Mouse (Mus musculus) C2C12 (cell line): ENCODE data around the gene Hspb9. TPM values are rescaled to one million over a fixed set of nuclear protein-coding genes. Genes with fewer than 3 reads are reported as not detected.

ENCODE experiments used
- H3K27me3 ChIP-seq: one replicate; pipeline ENCODE4 v1.6.1; 2011; ENCODE audit not compliant: control insufficient read depth, insufficient read depth, insufficient read length
- H3K36me3 ChIP-seq: one replicate; pipeline ENCODE4 v1.6.1; 2011; ENCODE audit not compliant: control insufficient read depth, insufficient read depth
- H3K4me3 ChIP-seq: one replicate; pipeline ENCODE4 v1.5.1; 2011; ENCODE audit warnings: mild to moderate bottlenecking, control low read depth; ENCODE audit not compliant: poor library complexity, insufficient read depth, severe bottlenecking
- H3K79me2 ChIP-seq: one replicate; pipeline ENCODE4 v1.6.1; 2011; ENCODE audit not compliant: control insufficient read depth, insufficient read depth
- H3K79me3 ChIP-seq: one replicate; pipeline ENCODE4 v1.6.1; 2011; ENCODE audit warnings: low read depth, control low read depth
- H3ac ChIP-seq: one replicate; pipeline ENCODE3; 2011; ENCODE audit warnings: low read depth; ENCODE audit not compliant: control insufficient read depth, insufficient read length
- CEBPB ChIP-seq: IDR thresholded peaks from one replicate; pipeline ENCODE4 v1.6.1; 2011; ENCODE audit warnings: low read depth, mild to moderate bottlenecking, control low read depth, moderate library complexity
- CTCF ChIP-seq: IDR thresholded peaks from one replicate; pipeline ENCODE4 v1.5.1; 2011; ENCODE audit not compliant: control insufficient read depth, insufficient read depth, insufficient read length
- FOSL1 ChIP-seq: IDR thresholded peaks from one replicate; pipeline ENCODE4 v1.8.0; 2011; ENCODE audit warnings: mild to moderate bottlenecking, low read length; ENCODE audit not compliant: poor library complexity, insufficient read depth, severe bottlenecking
- MAX ChIP-seq: IDR thresholded peaks from one replicate; pipeline ENCODE4 v1.6.1; 2011; ENCODE audit warnings: mild to moderate bottlenecking, control low read depth
- MYOD1 ChIP-seq: IDR thresholded peaks from one replicate; pipeline ENCODE4 v1.6.1; 2011; ENCODE audit warnings: low read depth; ENCODE audit not compliant: control insufficient read depth, insufficient read length
- MYOG ChIP-seq: IDR thresholded peaks from one replicate; pipeline ENCODE4 v1.6.1; 2011; ENCODE audit not compliant: control insufficient read depth, insufficient read length; ENCODE audit errors: extremely low read depth
- USF1 ChIP-seq: IDR thresholded peaks from one replicate; pipeline ENCODE4 v1.6.1; 2011; ENCODE audit warnings: low read depth, mild to moderate bottlenecking, control low read depth, moderate library complexity
- polyA plus RNA-seq: library from polyadenylated mRNA; unstranded; fragments of >200 nt; fragmentation: generic; extraction: Trizol; gene quantifications from one replicate; pipeline ENCODE4 v1.2.1, GENCODE M21; 2012; ENCODE audit warnings: missing spikeins

Hspb9 gene
- polyA plus RNA-seq, 1 experiment, result 0.68 TPM

DNA sequence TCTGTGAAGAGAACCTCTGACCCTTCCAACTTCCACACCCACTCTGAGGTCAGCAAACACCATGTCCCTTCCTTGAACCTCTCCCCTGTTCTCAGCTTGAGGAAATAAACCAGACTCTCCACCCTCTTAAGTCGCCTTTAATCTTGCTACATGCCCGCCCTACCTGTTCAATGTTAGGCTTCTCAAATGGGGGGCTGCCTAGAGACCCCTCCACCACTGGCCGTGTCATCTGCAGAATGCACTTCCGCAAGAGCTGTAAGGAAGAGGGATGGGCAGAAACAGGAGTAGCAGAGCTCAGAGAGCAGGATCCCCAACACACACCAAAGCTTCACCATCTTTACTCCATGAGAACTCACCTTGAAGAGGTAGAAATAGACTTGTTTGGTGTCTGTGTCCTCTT is 2.7 kb upstream of the Hspb9 start:
- no peak for TF ChIP-seq FOSL1
- no peak for TF ChIP-seq CTCF
- TF ChIP-seq MYOG, result no peak
- TF ChIP-seq USF1, result no peak
- no peak for TF ChIP-seq CEBPB
- peaks cover 18% of the 10 kb centered on the region for H3K79me2 ChIP-seq
- no peak overlapping the region for H3K4me3 ChIP-seq
- H3K27me3 ChIP-seq, result no peaks in the 10 kb centered on the region
- H3K79me3 ChIP-seq, result peaks cover 9% of the 10 kb centered on the region
- H3K36me3 ChIP-seq, result peaks cover 66% of the 10 kb centered on the region
- H3ac ChIP-seq, result no peak overlapping the region

- Histone ChIP-seq H3K4me3 (peak within 1 kb of the TSS; percentile 94), H3K27me3 (no peaks in the 10 kb centered on the region), H3ac (peak within 1 kb of the TSS; percentile 82), H3K79me3 (peaks cover 9% of the 10 kb centered on the region), H3K36me3 (peaks cover 65% of the 10 kb centered on the region), H3K79me2 (peaks cover 18% of the 10 kb centered on the region)
- TF ChIP-seq MAX, result peak; percentile 93
- TF ChIP-seq FOSL1, result no peak
Observed at GRCm38 (mm10) chr11:100711783-100712615, 1.7 kb upstream of the Hspb9 start, which contains the start of gene Kat2a. Gene Kat2a, minus strand, starts transcription at chr11:100712465.

GRCm38 (mm10) chr11:100713174-100713573 is 476 bp upstream of the Hspb9 start:
- no peaks in the 10 kb centered on the region for H3K27me3 ChIP-seq
- H3ac ChIP-seq, result no peak overlapping the region
- H3K4me3 ChIP-seq, result no peak overlapping the region
- H3K36me3 ChIP-seq, result peaks cover 66% of the 10 kb centered on the region
- TF ChIP-seq MAX (no peak), CEBPB (no peak), MYOG (no peak), USF1 (no peak), CTCF (no peak), FOSL1 (no peak), MYOD1 (no peak)
- H3K79me2 ChIP-seq, result peaks cover 18% of the 10 kb centered on the region
- peaks cover 9% of the 10 kb centered on the region for H3K79me3 ChIP-seq

DNA sequence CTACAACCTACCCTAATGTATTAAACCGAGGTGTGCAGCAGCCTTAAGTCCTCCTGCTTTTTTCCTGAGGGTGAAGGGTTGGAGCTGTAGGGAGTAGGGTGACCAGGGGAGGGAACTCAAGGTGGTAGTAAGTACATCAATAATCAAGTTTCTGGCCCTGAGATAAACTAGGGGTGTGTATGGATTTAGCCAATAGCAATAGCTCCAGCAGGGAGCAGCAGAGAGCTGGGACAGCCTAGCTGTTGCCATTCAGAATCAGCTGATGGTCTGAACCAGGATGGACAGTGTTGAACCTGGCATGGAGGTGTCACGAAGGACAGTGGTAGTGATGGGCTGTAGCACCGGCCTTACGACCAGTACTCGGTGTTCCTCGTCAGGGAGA is 875 bp downstream of the Hspb9 start:
- Histone ChIP-seq H3K36me3 (peaks cover 64% of the 10 kb centered on the region), H3K4me3 (no peak overlapping the region), H3ac (no peak overlapping the region)

DNA sequence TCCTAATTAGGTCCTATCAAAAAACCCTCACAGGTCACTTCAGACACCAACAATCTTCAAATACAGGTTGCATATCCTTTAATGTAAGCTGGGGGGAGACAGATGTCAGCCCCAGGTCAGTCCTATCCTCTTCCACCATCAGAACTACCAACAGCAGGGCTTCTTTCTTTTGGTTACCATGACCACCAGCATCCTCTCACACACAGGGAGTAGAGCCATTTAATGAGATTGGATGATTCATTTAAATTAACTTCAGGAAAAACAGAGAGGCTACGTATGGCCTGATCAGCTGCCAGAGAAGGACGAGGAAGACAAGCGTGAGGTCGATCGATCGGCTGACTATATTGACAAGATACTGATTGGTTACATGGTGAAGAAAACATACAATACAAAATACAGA is 1.3 kb downstream of the Hspb9 start:
- H3K79me2 ChIP-seq, result peaks cover 29% of the 10 kb centered on the region
- no peak overlapping the region for H3ac ChIP-seq
- TF ChIP-seq MAX, result no peak
- TF ChIP-seq MYOD1, result no peak
- TF ChIP-seq MYOG, result no peak
- no peak for TF ChIP-seq CTCF
- no peak for TF ChIP-seq FOSL1
- no peak for TF ChIP-seq CEBPB
- TF ChIP-seq USF1, result no peak
- peaks cover 64% of the 10 kb centered on the region for H3K36me3 ChIP-seq
- H3K79me3 ChIP-seq, result peaks cover 10% of the 10 kb centered on the region
- H3K4me3 ChIP-seq, result no peak overlapping the region
- H3K27me3 ChIP-seq, result no peaks in the 10 kb centered on the region

More for the DNA sequence above, 875 bp downstream of the Hspb9 start:
- no peaks in the 10 kb centered on the region for H3K27me3 ChIP-seq
- TF ChIP-seq MAX (no peak), CTCF (peak; percentile 52)
- peaks cover 24% of the 10 kb centered on the region for H3K79me2 ChIP-seq
- peaks cover 6% of the 10 kb centered on the region for H3K79me3 ChIP-seq

DNA sequence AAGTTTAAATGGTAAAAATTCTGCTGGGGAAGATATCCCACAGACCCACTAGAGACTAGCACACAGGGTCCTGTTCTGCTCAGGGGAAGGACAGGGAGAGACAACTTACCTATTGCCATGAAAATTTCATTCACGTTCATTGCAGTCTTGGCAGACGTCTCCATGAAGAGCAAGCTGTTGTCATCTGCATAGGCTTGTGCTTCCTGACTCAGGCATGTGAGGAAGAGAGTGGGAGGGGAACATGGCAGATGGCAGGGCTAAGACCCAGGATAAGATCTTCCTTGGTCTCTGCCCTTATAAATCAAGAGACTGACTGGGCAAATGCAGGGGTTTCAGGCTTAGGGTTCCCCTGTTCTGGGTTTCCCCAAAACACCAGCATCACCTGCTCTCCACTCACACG is 3.0 kb downstream of the Hspb9 start:
- peaks cover 54% of the 10 kb centered on the region for H3K36me3 ChIP-seq

More for the DNA sequence above, 3.0 kb downstream of the Hspb9 start:
- TF ChIP-seq CEBPB (no peak), USF1 (no peak), MYOD1 (no peak), CTCF (no peak), FOSL1 (no peak), MAX (no peak), MYOG (no peak)
- Histone ChIP-seq H3ac (no peak overlapping the region), H3K4me3 (no peak overlapping the region), H3K27me3 (no peaks in the 10 kb centered on the region), H3K79me3 (peaks cover 14% of the 10 kb centered on the region), H3K79me2 (peaks cover 33% of the 10 kb centered on the region)
